Mouse (Mus musculus): ENCODE measurements around the gene Vegfa. TPM values are rescaled to one million over a fixed set of nuclear protein-coding genes. Genes with fewer than 3 reads are reported as not detected.
A peak's percentile ranks its signal among the peaks of the same experiment; 100 is the strongest.

The Vegfa gene
- polyA plus RNA-seq (2016; fragmentation: Nextera tagmentation; extraction: Ambion mirVana), result 2.0 and 3.1 TPM in 2 replicates

DNA sequence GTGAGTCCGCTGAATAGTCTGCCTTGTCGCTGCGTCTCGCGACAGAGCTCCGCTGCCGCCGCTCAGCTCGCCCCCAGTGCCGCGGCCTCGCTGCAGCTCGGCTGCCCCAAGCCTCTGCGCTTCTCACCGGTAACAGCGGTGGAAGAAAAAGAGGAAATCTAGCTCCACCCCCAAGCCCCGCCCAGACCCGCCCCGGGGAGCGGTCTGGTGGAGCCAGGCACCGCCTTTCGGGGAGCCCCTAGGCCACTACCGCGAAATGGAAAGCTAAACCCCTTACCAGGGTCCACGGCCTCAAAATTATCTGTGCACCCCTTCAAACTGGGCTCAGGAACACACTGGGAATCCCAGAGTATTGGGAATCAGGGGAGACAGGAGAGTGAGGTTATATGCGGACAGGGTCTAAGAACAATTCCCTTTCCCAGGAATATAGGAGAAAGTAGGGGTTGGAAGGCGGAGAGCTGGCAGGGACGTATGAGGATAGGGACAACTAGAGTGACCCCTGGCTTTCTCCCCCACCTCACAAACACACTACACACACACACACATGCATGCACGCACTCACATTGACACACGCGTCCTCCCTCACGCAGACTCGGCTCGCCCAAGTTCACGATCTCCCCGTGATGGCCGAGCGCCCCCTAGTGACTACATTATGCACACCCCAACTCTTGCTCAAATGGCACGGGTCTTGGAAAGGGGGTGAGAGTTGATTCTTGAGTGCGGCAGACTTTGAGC, at the start of gene Vegfa:
TSS of gene Vegfa (minus strand) at position 113 of the 735 bp plus-strand sequence.
- H3K36me3 ChIP-seq, result peaks cover 11% of the 10 kb centered on the region; the same call in 1 of the 2 replicates
- H3K9me3 ChIP-seq (replicated peaks), result no peaks in the 10 kb centered on the region
- H3K27me3 ChIP-seq (ENCODE audit: low read depth, poor library complexity, severe bottlenecking), result peaks cover 14% of the 10 kb centered on the region
- peak within 1 kb of the TSS; percentile 86 for H3K4me3 ChIP-seq
- peak; percentile 97 for DNase-seq (ENCODE audit: low spot score)
- H3K27ac ChIP-seq, result peak within 1 kb of the TSS; percentile 98
- peaks cover 52% of the 10 kb centered on the region for H3K4me1 ChIP-seq
- 2% methylated on average over 40 of the region's 40 CpGs for WGBS

DNA sequence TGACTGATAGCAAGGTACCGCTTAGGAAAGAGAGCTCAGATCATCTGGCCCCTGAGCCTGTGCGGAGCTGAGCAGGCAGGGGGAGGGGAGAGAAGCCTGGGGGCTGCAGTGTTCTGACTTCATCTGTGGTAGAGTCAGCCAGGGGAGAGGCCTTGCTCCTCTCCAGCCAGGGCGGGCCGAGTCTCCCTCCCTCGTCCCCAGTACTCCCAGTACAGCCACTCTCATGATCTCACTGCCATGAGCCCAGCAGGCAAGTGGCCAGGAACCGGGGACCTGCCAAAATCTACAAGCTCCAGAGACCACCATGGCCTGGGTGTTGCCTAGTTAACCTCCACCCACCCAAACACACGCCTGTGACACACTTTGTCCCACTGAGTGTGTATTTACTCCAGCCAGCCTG, 49.5 kb upstream of the Vegfa start:
- no peak overlapping the region for H3K4me3 ChIP-seq
- 62% methylated on average over 7 of the region's 7 CpGs for WGBS
- no peaks in the 10 kb centered on the region for H3K9me3 ChIP-seq (replicated peaks)
- H3K27me3 ChIP-seq (ENCODE audit: low read depth, poor library complexity, severe bottlenecking), result no peaks in the 10 kb centered on the region
- DNase-seq (ENCODE audit: low spot score), result no peak
- peak overlapping the region; percentile 74 for H3K27ac ChIP-seq
- peaks cover 52% of the 10 kb centered on the region for H3K4me1 ChIP-seq
- no peaks in the 10 kb centered on the region for H3K36me3 ChIP-seq

DNA sequence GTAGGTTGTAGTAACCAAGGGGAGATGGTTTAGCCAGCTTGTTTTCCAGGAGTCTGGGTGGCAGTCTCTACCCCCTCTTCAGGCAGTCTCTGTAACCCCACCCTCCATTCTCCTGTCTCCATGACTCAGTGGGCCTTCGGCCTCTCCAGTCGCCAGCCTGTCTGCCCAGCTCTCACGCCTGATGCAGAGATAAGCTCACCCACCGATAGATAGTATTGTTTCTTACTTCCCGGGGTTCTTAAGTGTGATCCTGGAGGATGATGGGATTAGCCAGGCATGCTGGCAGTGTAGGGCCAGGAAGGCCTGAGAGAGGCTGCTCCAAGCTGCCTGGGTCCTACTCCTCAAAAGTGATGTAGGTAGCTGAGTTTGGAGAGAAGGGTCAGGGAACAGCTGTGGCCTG, 48.9 kb upstream of the Vegfa start:
- no peak overlapping the region for H3K4me3 ChIP-seq
- no peaks in the 10 kb centered on the region for H3K36me3 ChIP-seq
- no peaks in the 10 kb centered on the region for H3K9me3 ChIP-seq (replicated peaks)
- H3K27ac ChIP-seq, result peak overlapping the region; percentile 74
- no peaks in the 10 kb centered on the region for H3K27me3 ChIP-seq (ENCODE audit: low read depth, poor library complexity, severe bottlenecking)
- 64% methylated on average over 5 of the region's 5 CpGs for WGBS
- peaks cover 49% of the 10 kb centered on the region for H3K4me1 ChIP-seq
- no peak for DNase-seq (ENCODE audit: low spot score)

DNA sequence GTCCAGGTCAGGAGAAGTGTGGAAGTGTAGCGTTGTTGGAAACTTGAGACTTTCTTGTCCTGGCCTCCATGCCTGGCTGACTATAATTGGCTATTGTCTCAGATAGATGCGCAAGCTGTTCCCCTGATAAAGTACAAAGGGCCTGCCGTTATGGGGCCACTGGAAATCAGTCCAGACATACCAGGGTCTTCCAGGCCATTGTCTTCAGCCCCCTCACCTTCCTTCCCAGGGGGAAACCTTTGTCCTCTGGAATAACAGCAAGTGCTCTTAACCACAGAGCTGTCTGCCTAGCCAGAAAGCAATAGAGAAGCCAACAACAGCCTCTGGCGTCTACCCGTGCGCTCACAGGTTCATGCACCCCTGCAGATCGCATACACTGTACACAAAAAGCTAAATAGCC, 48.2 kb upstream of the Vegfa start:
- no peak overlapping the region for H3K4me3 ChIP-seq
- H3K36me3 ChIP-seq, result no peaks in the 10 kb centered on the region
- no peak for DNase-seq (ENCODE audit: low spot score)
- no peaks in the 10 kb centered on the region for H3K27me3 ChIP-seq (ENCODE audit: low read depth, poor library complexity, severe bottlenecking)
- peaks cover 46% of the 10 kb centered on the region for H3K4me1 ChIP-seq
- peak overlapping the region; percentile 46 for H3K27ac ChIP-seq
- no peaks in the 10 kb centered on the region for H3K9me3 ChIP-seq (replicated peaks)
- WGBS, result 76% methylated on average over 7 of the region's 7 CpGs

DNA sequence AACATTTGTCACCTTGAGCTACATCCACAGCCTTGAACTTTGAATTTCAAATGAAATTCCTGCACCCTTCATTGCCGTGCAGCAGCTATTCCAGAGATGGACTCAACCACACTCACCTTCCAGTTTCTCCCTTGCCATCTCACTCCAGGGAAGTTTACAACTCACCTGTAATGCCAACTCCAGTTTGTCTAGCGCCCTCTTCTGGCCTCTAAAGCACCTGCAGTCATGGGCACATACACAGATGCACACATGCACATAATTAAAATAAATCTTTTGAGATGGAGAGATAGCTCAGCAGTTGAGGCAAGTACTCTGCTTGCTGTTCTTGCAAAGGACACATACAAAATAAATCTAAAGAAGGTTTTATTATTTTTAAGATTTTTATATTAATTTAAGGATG, 46.9 kb upstream of the Vegfa start:
- H3K27me3 ChIP-seq (ENCODE audit: low read depth, poor library complexity, severe bottlenecking), result no peaks in the 10 kb centered on the region
- H3K36me3 ChIP-seq, result no peaks in the 10 kb centered on the region
- H3K9me3 ChIP-seq (replicated peaks), result no peaks in the 10 kb centered on the region
- WGBS, result 76% methylated on average over 2 of the region's 2 CpGs
- peaks cover 46% of the 10 kb centered on the region for H3K4me1 ChIP-seq
- no peak overlapping the region for H3K4me3 ChIP-seq
- no peak for DNase-seq (ENCODE audit: low spot score)
- no peak overlapping the region for H3K27ac ChIP-seq

DNA sequence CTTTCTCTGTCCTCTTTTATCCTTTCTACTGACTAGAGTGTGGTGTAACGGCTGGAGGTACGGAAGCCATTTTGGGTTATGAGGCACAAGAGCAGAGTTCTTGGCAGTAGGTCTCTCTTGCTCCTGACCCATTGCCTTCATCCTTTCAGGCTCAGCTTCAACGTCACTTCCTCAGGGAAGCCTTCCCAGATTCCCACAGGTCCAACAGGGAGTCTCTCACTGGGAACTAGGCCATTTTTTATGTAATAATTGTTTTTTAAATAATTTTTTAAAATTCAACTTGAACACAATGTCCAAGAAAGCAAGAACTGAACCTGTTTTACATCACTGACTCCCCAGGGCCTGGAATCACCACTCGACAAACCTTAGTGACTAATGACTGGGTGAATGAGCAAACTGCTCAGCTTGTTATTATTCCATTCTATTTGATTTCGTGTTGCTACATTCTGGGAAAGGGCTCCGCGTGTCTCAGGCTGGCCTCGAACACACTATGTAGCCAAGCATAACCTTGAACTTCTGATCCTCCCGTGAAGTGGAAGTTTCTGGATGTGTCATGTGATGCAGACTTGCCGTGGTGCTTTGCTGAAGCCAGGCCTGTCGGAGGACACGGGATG, 45.9 kb upstream of the Vegfa start:
- H3K27ac ChIP-seq, result no peak overlapping the region
- H3K27me3 ChIP-seq (ENCODE audit: low read depth, poor library complexity, severe bottlenecking), result no peaks in the 10 kb centered on the region
- no peaks in the 10 kb centered on the region for H3K9me3 ChIP-seq (replicated peaks)
- no peak overlapping the region for H3K4me3 ChIP-seq
- H3K36me3 ChIP-seq, result no peaks in the 10 kb centered on the region
- 94% methylated on average over 12 of the region's 12 CpGs for WGBS
- DNase-seq (ENCODE audit: low spot score), result no peak
- peaks cover 48% of the 10 kb centered on the region for H3K4me1 ChIP-seq

DNA sequence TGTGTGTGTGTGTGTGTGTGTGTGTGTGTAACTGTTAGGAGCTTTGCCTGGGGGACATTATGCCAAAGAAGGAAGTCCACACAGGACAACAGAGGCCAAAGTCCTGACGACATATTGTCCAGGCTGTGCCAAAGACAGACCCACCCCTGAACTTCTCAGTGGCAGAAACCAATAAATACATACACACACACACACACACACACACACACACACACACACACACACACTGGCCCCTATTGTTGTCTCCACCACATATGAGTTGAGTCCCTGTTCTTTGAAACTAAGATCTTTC, 44.0 kb upstream of the Vegfa start:
- Histone ChIP-seq H3K4me3 (no peak overlapping the region), H3K9me3 (replicated peaks) (no peaks in the 10 kb centered on the region), H3K4me1 (peaks cover 41% of the 10 kb centered on the region), H3K27ac (peak overlapping the region; percentile 59), H3K36me3 (no peaks in the 10 kb centered on the region), H3K27me3 (ENCODE audit: low read depth, poor library complexity, severe bottlenecking) (no peaks in the 10 kb centered on the region)
- DNase-seq (ENCODE audit: low spot score), result no peak
- WGBS, result 75% methylated on average over 1 of the region's 1 CpGs

DNA sequence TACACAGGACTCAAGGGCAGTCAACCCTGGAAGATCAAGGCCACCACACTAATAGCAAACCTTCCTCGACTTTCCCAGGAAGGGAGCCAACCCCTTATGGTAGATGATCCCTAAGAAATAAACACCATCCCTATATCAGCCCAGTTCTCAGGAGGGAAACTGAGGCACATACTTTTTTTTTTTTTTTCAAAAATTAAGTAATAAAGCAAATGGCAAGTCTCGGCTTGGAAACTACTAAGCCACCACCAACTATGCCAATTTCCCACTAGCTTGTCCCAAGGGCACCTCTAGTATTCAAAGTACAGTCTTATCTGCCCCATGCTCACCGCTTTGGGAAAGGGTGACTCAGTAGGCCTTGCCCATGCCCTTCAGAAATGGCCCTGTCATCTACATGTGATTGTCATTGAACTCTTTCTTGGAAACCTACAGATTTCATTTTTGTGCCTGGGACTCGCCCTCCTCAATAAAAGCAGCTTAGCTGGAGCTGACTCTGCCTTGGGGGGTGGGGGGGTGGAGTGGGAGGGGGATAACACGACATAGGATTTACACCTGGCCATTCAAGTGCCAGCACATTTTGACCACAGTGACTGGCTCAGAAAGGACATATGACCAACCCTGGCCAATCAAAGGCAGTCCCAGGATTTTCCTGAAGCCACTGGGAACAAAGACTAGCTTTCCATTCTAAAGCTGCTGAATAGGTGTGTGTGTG, 43.5 kb upstream of the Vegfa start:
- no peak for DNase-seq (ENCODE audit: low spot score)
- 79% methylated on average over 5 of the region's 5 CpGs for WGBS
- Histone ChIP-seq H3K9me3 (replicated peaks) (no peaks in the 10 kb centered on the region), H3K27me3 (ENCODE audit: low read depth, poor library complexity, severe bottlenecking) (no peaks in the 10 kb centered on the region), H3K4me1 (peaks cover 36% of the 10 kb centered on the region), H3K4me3 (no peak overlapping the region), H3K36me3 (no peaks in the 10 kb centered on the region), H3K27ac (peak overlapping the region; percentile 59)

DNA sequence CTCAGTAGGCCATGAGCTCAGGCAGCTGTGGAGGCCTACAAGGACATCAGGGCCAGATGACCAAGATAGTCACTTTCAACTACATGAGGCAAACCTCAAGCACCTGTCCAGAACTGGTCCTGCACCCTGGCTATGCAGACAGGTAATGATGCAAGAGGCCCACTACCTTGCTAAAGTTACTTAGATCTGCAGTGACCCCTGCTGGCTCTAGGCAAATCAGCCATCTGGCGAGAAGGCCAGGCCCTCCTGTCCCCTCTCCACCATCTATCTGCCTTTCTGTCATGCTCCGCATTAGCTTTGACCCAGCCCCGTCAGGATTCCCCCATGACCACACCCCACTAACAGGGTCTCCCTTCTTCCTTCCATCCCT, 42.9 kb upstream of the Vegfa start:
- WGBS, result 38% methylated on average over 3 of the region's 3 CpGs
- H3K4me3 ChIP-seq, result no peak overlapping the region
- peaks cover 32% of the 10 kb centered on the region for H3K4me1 ChIP-seq
- peak; percentile 55 for DNase-seq (ENCODE audit: low spot score)
- no peak overlapping the region for H3K27ac ChIP-seq
- H3K9me3 ChIP-seq (replicated peaks), result no peaks in the 10 kb centered on the region
- no peaks in the 10 kb centered on the region for H3K27me3 ChIP-seq (ENCODE audit: low read depth, poor library complexity, severe bottlenecking)
- H3K36me3 ChIP-seq, result no peaks in the 10 kb centered on the region

DNA sequence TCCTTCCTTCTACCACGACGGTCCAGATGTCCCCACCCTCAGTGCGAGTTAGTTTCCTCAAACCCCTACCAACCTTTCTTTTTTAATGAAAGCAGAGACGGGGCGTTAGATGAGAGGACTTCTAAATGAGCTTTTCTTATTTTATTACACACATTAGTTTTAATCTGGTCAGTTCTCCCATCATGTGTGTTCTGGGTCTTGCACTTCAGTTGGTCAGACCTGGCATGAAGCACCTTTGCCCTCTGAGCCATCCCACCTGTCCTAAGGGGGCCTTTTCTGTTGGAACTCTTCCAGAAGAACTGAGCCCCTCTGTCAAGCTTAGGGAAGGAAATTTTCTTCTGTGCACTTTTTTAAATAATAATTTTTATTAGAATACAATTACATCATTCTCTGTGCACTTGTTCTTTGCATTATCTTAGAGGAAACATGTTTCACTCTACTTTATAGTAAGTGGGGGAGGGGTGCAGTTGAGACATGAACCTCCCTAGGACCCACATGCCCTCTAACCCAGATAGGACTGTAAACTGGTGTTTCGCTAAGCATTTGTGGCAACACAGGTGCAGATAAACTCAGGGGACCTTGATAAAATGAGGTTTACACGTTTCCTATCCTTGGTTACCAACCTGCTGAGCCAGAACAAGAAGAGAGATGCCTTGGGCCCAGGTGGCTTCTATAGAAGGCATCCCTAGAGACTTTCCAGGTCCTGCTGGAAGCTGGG, 42.4 kb upstream of the Vegfa start:
- Histone ChIP-seq H3K27me3 (ENCODE audit: low read depth, poor library complexity, severe bottlenecking) (no peaks in the 10 kb centered on the region), H3K9me3 (replicated peaks) (no peaks in the 10 kb centered on the region), H3K36me3 (no peaks in the 10 kb centered on the region), H3K4me1 (peaks cover 37% of the 10 kb centered on the region), H3K4me3 (0 out of 2 replicates have a peak overlapping the region, but pooled peaks have one; percentile 15), H3K27ac (peak overlapping the region; percentile 75)
- no peak for DNase-seq (ENCODE audit: low spot score)
- 78% methylated on average over 7 of the region's 7 CpGs for WGBS

DNA sequence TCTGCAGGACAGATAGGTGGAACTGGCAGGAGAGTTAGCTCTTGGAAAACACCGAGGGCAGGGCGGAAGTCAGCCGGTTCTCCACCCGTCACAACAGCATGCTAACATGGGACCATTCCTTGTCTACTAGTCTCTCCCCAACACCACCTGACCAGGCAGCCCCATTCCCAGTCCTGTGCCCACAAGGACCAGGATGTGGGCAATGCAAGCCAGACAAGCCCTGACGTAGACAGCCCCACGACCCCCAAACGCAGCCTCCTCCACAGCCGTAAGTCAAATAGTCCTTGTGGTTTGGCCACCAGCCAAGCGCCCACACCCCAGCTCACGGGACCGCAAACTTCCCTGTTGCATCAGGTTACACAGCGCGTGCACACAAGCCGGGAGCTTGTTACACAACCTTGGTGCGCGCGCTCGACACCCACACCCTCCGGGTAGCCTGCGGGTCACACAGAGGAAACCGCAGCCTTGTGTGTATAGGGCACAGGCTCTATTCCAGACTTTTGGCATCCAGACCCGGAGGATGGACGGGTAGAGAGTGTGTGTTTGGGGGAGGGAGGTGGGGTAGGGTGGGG, 41.6 kb upstream of the Vegfa start:
- no peaks in the 10 kb centered on the region for H3K36me3 ChIP-seq
- peaks cover 38% of the 10 kb centered on the region for H3K4me1 ChIP-seq
- WGBS, result 79% methylated on average over 23 of the region's 23 CpGs
- H3K4me3 ChIP-seq, result 0 out of 2 replicates have a peak overlapping the region, but pooled peaks have one; percentile 15
- peak overlapping the region; percentile 75 for H3K27ac ChIP-seq
- no peaks in the 10 kb centered on the region for H3K9me3 ChIP-seq (replicated peaks)
- DNase-seq (ENCODE audit: low spot score), result peak; percentile 73
- no peaks in the 10 kb centered on the region for H3K27me3 ChIP-seq (ENCODE audit: low read depth, poor library complexity, severe bottlenecking)

DNA sequence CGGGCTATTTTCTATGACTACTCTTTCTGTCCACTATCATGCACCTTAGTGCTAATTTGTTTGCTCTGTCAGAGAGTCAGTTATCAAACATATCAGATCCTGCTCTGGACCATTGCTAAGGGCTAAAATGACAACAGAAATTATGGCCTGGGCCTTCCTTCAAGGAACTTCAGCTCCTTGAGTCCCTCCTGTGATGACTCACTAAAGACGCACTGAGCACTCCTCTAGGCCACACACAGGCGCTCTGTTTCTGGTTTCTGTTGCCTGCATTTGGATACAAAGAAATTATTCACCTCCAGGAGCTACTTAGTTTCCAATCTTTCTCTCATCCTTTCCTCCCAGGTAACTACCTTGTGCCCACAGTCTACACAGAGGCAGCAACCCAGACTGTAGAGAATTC, 39.4 kb upstream of the Vegfa start:
- no peaks in the 10 kb centered on the region for H3K9me3 ChIP-seq (replicated peaks)
- H3K36me3 ChIP-seq, result no peaks in the 10 kb centered on the region
- H3K4me1 ChIP-seq, result peaks cover 38% of the 10 kb centered on the region
- no peak overlapping the region for H3K27ac ChIP-seq
- DNase-seq (ENCODE audit: low spot score), result no peak
- no peaks in the 10 kb centered on the region for H3K27me3 ChIP-seq (ENCODE audit: low read depth, poor library complexity, severe bottlenecking)
- 89% methylated on average over 3 of the region's 3 CpGs for WGBS
- H3K4me3 ChIP-seq, result no peak overlapping the region

Measured in limb, embryonic 10.5 days (tissue).